Mouse (Mus musculus) G1E (cell line): ENCODE measurements around the gene Lmcd1.

ENCODE experiments used
- CTCF ChIP-seq: IDR thresholded peaks from 2 replicates; pipeline ENCODE4 v1.5.1; 2012; ENCODE audit warnings: low read depth, low read length, inconsistent platforms, mixed read lengths
- GATA1 ChIP-seq: IDR thresholded peaks from 2 replicates; pipeline ENCODE4 v1.6.1; 2012; ENCODE audit warnings: borderline replicate concordance, low read length, inconsistent platforms, mixed read lengths
- GATA2 ChIP-seq: IDR thresholded peaks from 2 replicates; pipeline ENCODE4 v1.6.1; 2012; ENCODE audit warnings: low read depth, low read length, inconsistent platforms, borderline replicate concordance
- POLR2AphosphoS5 ChIP-seq: IDR thresholded peaks from 2 replicates; pipeline ENCODE4 v1.6.1; 2012; ENCODE audit warnings: low read depth, low read length, inconsistent platforms; ENCODE audit not compliant: insufficient replicate concordance

- no peak for TF ChIP-seq CTCF
- TF ChIP-seq GATA1 = no peak
- TF ChIP-seq POLR2AphosphoS5 = no peak
- TF ChIP-seq GATA2 = no peak
Measured at GRCm38 (mm10) chr6:112287671-112288070, 14.1 kb downstream of the Lmcd1 start.
